10 mouse cellular contexts compared by ENCODE assay signal in genomic region chr10:127471281-127471988, GRCm38 (mm10). TPM values are rescaled to one million over a fixed set of nuclear protein-coding genes. Genes with fewer than 3 reads are reported as not detected.
DNase-seq lines count a peak whose midpoint lies in the region; ATAC-seq and TF ChIP-seq lines count a peak whose summit lies in the region.
"Had no signal": no experiment of that assay in that cellular context is flagged by ENCODE, and none has a peak within 500 bp of the region (broad histone marks: within the 10 kb centered on the region; RNA-seq: fewer than 3 reads in every experiment).

No protein-coding gene starts in this region.

- peak overlapping the region; percentile 41; the same call in 1 of the 2 replicates for H3K9ac ChIP-seq in embryonic facial prominence, embryonic 14.5 days (ENCODE audit: low read depth, low read length)
- H3K9ac ChIP-seq in intestine, embryonic 16.5 days (ENCODE audit: low read depth, low read length): no peak overlapping the region
- H3K9ac ChIP-seq in midbrain, embryonic 15.5 days: no peak overlapping the region
- H3K9ac ChIP-seq: liver, embryonic 14.5 days had no signal

- TF ChIP-seq POLR2A in kidney, adult 2 months (IDR thresholded peaks at IDR 0.05; ENCODE audit: low read depth, low read length): no peak

- ATAC-seq in embryonic facial prominence, embryonic 14.5 days (ENCODE audit: low read depth): peak; percentile 62
- ATAC-seq in intestine, embryonic 16.5 days: peak; percentile 53; the same call in 1 of the 2 replicates
- no peak for ATAC-seq in midbrain, embryonic 15.5 days (replicated peaks)

- H3K27ac ChIP-seq in kidney, adult 2 months (ENCODE audit: insufficient read depth, low read depth, low read length): no peak overlapping the region
- peak overlapping the region; percentile 28; the same call in 1 of the 2 replicates for H3K27ac ChIP-seq in embryonic facial prominence, embryonic 14.5 days (replicated peaks; ENCODE audit: low read depth, low read length)
- peak overlapping the region; percentile 34; the same call in 1 of the 2 replicates for H3K27ac ChIP-seq in intestine, embryonic 16.5 days (ENCODE audit: low read length)
- no peak overlapping the region for H3K27ac ChIP-seq in midbrain, embryonic 15.5 days
- H3K27ac ChIP-seq: layer of hippocampus, adult 2 months; liver, embryonic 14.5 days had no signal

- H3K4me2 ChIP-seq in embryonic facial prominence, embryonic 14.5 days (ENCODE audit: low read depth, low read length): no peak overlapping the region
- no peak overlapping the region for H3K4me2 ChIP-seq in intestine, embryonic 16.5 days (ENCODE audit: low read depth, low read length)
- no peak overlapping the region for H3K4me2 ChIP-seq in midbrain, embryonic 15.5 days

- intact Hi-C loops in left cerebral cortex, postnatal 14 days (cut with DNase I): no loop called here

- 63% methylated on average over 15 of the region's 15 CpGs for WGBS in kidney, adult 2 months
- 39% methylated on average over 15 of the region's 15 CpGs for WGBS in embryonic facial prominence, embryonic 14.5 days
- WGBS in intestine, embryonic 16.5 days: 69% methylated on average over 15 of the region's 15 CpGs
- WGBS in midbrain, embryonic 15.5 days: 76% methylated on average over 15 of the region's 15 CpGs

- no peaks in the 10 kb centered on the region for H3K4me1 ChIP-seq in kidney, adult 2 months (ENCODE audit: control insufficient read depth, insufficient read depth, low read length)
- 0 out of 2 replicates have a peak, but pooled peaks cover 7% of the 10 kb centered on the region for H3K4me1 ChIP-seq in embryonic facial prominence, embryonic 14.5 days (ENCODE audit: control insufficient read depth, insufficient read depth, low read length)
- H3K4me1 ChIP-seq in intestine, embryonic 16.5 days (ENCODE audit: control insufficient read depth, insufficient read depth, low read length): no peaks in the 10 kb centered on the region; the same call in 1 of the 2 replicates
- H3K4me1 ChIP-seq in midbrain, embryonic 15.5 days: no peaks in the 10 kb centered on the region

- H3K36me3 ChIP-seq in kidney, adult 2 months (ENCODE audit: control insufficient read depth, insufficient read depth, low read length): peaks cover 1% of the 10 kb centered on the region
- peaks cover 60% of the 10 kb centered on the region for H3K36me3 ChIP-seq in embryonic facial prominence, embryonic 14.5 days (ENCODE audit: control insufficient read depth, insufficient read depth, low read length)
- H3K36me3 ChIP-seq in intestine, embryonic 16.5 days (ENCODE audit: control insufficient read depth, insufficient read depth, low read length): peaks cover 6% of the 10 kb centered on the region; the same call in 1 of the 2 replicates
- peaks cover 15% of the 10 kb centered on the region; the same call in 1 of the 2 replicates for H3K36me3 ChIP-seq in midbrain, embryonic 15.5 days (replicated peaks)

- DNase-seq in kidney, adult 2 months: peak; percentile 10
- DNase-seq in kidney, postnatal 25 days: no peak
- peak; percentile 35 for DNase-seq in embryonic facial prominence, embryonic 14.5 days (ENCODE audit: low spot score)
- DNase-seq in naive thymus-derived CD4-positive, alpha-beta T cell, adult 2 months (ENCODE audit: low read depth): peak; percentile 54
- no peak for DNase-seq in left cerebral cortex, postnatal 14 days (ENCODE audit: low spot score in 2 of 2)
- no peak for DNase-seq in adrenal gland, adult (ENCODE audit: inconsistent age in 2 of 2, low spot score in 1 of 2)

- H3K27me3 ChIP-seq in kidney, adult 2 months (replicated peaks; ENCODE audit: control insufficient read depth, insufficient read depth, low read length): no peaks in the 10 kb centered on the region
- H3K27me3 ChIP-seq in embryonic facial prominence, embryonic 14.5 days (replicated peaks; ENCODE audit: control insufficient read depth, insufficient read depth, low read length): no peaks in the 10 kb centered on the region
- no peaks in the 10 kb centered on the region for H3K27me3 ChIP-seq in intestine, embryonic 16.5 days (replicated peaks; ENCODE audit: control insufficient read depth, insufficient read depth, low read length)
- no peaks in the 10 kb centered on the region for H3K27me3 ChIP-seq in midbrain, embryonic 15.5 days (replicated peaks)

- H3K4me3 ChIP-seq in kidney, adult 2 months (ENCODE audit: insufficient read depth, low read depth, low read length): no peak overlapping the region
- H3K4me3 ChIP-seq in embryonic facial prominence, embryonic 14.5 days (ENCODE audit: low read depth, low read length): no peak overlapping the region
- H3K4me3 ChIP-seq in intestine, embryonic 16.5 days (ENCODE audit: low read length): no peak overlapping the region
- no peak overlapping the region for H3K4me3 ChIP-seq in midbrain, embryonic 15.5 days
- H3K4me3 ChIP-seq: layer of hippocampus, adult 2 months had no signal

- no peaks in the 10 kb centered on the region for H3K9me3 ChIP-seq in embryonic facial prominence, embryonic 14.5 days (ENCODE audit: control insufficient read depth, low read length)
- H3K9me3 ChIP-seq in intestine, embryonic 16.5 days (ENCODE audit: control insufficient read depth, low read length): no peaks in the 10 kb centered on the region
- no peaks in the 10 kb centered on the region for H3K9me3 ChIP-seq in midbrain, embryonic 15.5 days

- TF ChIP-seq CTCF in kidney, adult 2 months (conservative IDR thresholded peaks at IDR 0.05; ENCODE audit: insufficient read depth, insufficient read length, low read depth, low read length): no peak

RNA-seq across cellular contexts. Expression of gene Stac3, which starts 30.1 kb away (rescaled TPM):
- polyA plus RNA-seq in kidney, adult 2 months (2012; rRNA removed): 1.2 and 3.0 TPM in 2 replicates
- 5.0 and 5.2 TPM in 2 replicates for polyA plus RNA-seq in embryonic facial prominence, embryonic 14.5 days (2014; fragmentation: Nextera tagmentation; extraction: Ambion mirVana)
- 0.32 and 0.67 TPM in 2 replicates for polyA plus RNA-seq in intestine, embryonic 16.5 days (2015; fragmentation: Nextera tagmentation; extraction: Ambion mirVana)
- total RNA-seq in left cerebral cortex, postnatal 14 days (2021): 10 to 100 TPM in 1 of 2 experiments, 1 to 10 TPM in 1; 3.0 to 10.0 TPM
- 1.4 and 2.4 TPM in 2 replicates for polyA plus RNA-seq in midbrain, embryonic 15.5 days (2015; fragmentation: Nextera tagmentation; extraction: Ambion mirVana)

RNA-seq across cellular contexts. Expression of gene Ndufa4l2, which starts 43.3 kb away (rescaled TPM):
- polyA plus RNA-seq in kidney, adult 2 months (2012; rRNA removed): 24.4 and 27.4 TPM in 2 replicates
- 57.7 and 91.9 TPM in 2 replicates for polyA plus RNA-seq in embryonic facial prominence, embryonic 14.5 days (2014; fragmentation: Nextera tagmentation; extraction: Ambion mirVana)
- polyA plus RNA-seq in intestine, embryonic 16.5 days (2015; fragmentation: Nextera tagmentation; extraction: Ambion mirVana): 64.5 and 64.6 TPM in 2 replicates
- total RNA-seq in left cerebral cortex, postnatal 14 days (2021): 1 to 10 TPM; 7.4 to 8.9 TPM
- 22.1 and 23.1 TPM in 2 replicates for polyA plus RNA-seq in midbrain, embryonic 15.5 days (2015; fragmentation: Nextera tagmentation; extraction: Ambion mirVana)

RNA-seq across cellular contexts. Expression of gene Shmt2, which starts 50.8 kb away (rescaled TPM):
- polyA plus RNA-seq in kidney, adult 2 months (2012; rRNA removed): 232 and 274 TPM in 2 replicates
- polyA plus RNA-seq in embryonic facial prominence, embryonic 14.5 days (2014; fragmentation: Nextera tagmentation; extraction: Ambion mirVana): 80.0 and 89.4 TPM in 2 replicates
- polyA plus RNA-seq in intestine, embryonic 16.5 days (2015; fragmentation: Nextera tagmentation; extraction: Ambion mirVana): 146 and 170 TPM in 2 replicates
- 10 to 100 TPM; 27.5 to 32.9 TPM for total RNA-seq in left cerebral cortex, postnatal 14 days (2021)
- 49.4 and 50.7 TPM in 2 replicates for polyA plus RNA-seq in midbrain, embryonic 15.5 days (2015; fragmentation: Nextera tagmentation; extraction: Ambion mirVana)

Comparison
In these comparisons a context has a peak if more than half of its experiments do, and no peak if none do; other contexts are left out.
1. DNase-seq: peak in kidney, adult 2 months (single experiment), embryonic facial prominence, embryonic 14.5 days (single experiment) and naive thymus-derived CD4-positive, alpha-beta T cell, adult 2 months (single experiment); none in kidney, postnatal 25 days (0 of 2), left cerebral cortex, postnatal 14 days (0 of 2) and adrenal gland, adult (0 of 2).
2. H3K27ac ChIP-seq: peak in embryonic facial prominence, embryonic 14.5 days (single experiment) and intestine, embryonic 16.5 days (single experiment); none in kidney, adult 2 months (single experiment) and midbrain, embryonic 15.5 days (single experiment).